Mouse (Mus musculus) embryonic facial prominence, embryonic 11.5 days (tissue): ENCODE measurements around the gene Elof1. TPM values are rescaled to one million over a fixed set of nuclear protein-coding genes. Genes with fewer than 3 reads are reported as not detected.
A peak's percentile ranks its signal among the peaks of the same experiment; 100 is the strongest.

ENCODE experiments used
- ATAC-seq: fragments of 200-750 bp; cut with Nextera tagmentation; replicated peaks from 2 replicates; pipeline ENCODE4 v1.8.0; 2017; ENCODE audit warnings: low read depth; ENCODE audit not compliant: insufficient number of reproducible peaks, low FRiP score, low TSS enrichment
- DNase-seq: peaks from one replicate; pipeline ENCODE4 v3.0.0-alpha.2; 2015; ENCODE audit warnings: low spot score
- H3K27ac ChIP-seq: fragments of 300-500 bp; sonication (generic); replicated peaks from 2 replicates; pipeline ENCODE4 v1.5.1; 2014; ENCODE audit warnings: mild to moderate bottlenecking, low read depth, low read length, control low read depth
- H3K27me3 ChIP-seq: fragments of 300-500 bp; sonication (generic); 2 replicates; pipeline ENCODE4 v1.6.1; 2014; ENCODE audit warnings: mild to moderate bottlenecking, low read length, moderate library complexity, mixed read lengths; ENCODE audit not compliant: control insufficient read depth, insufficient read depth
- H3K36me3 ChIP-seq: fragments of 300-500 bp; sonication (generic); replicated peaks from 2 replicates; pipeline ENCODE4 v1.6.1; 2014; ENCODE audit warnings: low read depth, mild to moderate bottlenecking, low read length, moderate library complexity, mixed read lengths; ENCODE audit not compliant: control insufficient read depth, insufficient read depth
- H3K4me1 ChIP-seq: fragments of 300-500 bp; sonication (generic); 2 replicates; pipeline ENCODE4 v1.6.1; 2014; ENCODE audit warnings: low read length, mixed read lengths; ENCODE audit not compliant: control insufficient read depth, insufficient read depth
- H3K4me2 ChIP-seq: fragments of 300-500 bp; sonication (generic); 2 replicates; pipeline ENCODE4 v1.6.1; 2014; ENCODE audit warnings: low read depth, mild to moderate bottlenecking, control low read depth, low read length, moderate library complexity
- H3K4me3 ChIP-seq: fragments of 300-500 bp; sonication (generic); 2 replicates; pipeline ENCODE4 v1.5.1; 2014; ENCODE audit warnings: low read depth, low read length, control low read depth
- H3K9ac ChIP-seq: fragments of 300-500 bp; sonication (generic); replicated peaks from 2 replicates; pipeline ENCODE4 v1.6.1; 2014; ENCODE audit warnings: mild to moderate bottlenecking, control low read depth, low read length
- H3K9me3 ChIP-seq: fragments of 300-500 bp; sonication (generic); replicated peaks from 2 replicates; pipeline ENCODE4 v1.6.1; 2016; ENCODE audit warnings: mild to moderate bottlenecking, low read length, inconsistent platforms, mixed read lengths; ENCODE audit not compliant: control insufficient read depth
- WGBS: fragments of 180-500 bp; shearing (Covaris S2); extraction: QIAGEN DNeasy Blood & Tissue Kit; methylation state at CpG from one replicate; pipeline ENCODE4 v1.1.7; 2014; 5-methylcytosine and 5-hydroxymethylcytosine counted together
- polyA plus RNA-seq: library from polyadenylated mRNA; unstranded; fragments of >200 nt; fragmentation: Nextera tagmentation; extraction: Ambion mirVana; gene quantifications from 2 replicates; pipeline ENCODE4 v1.2.1, GENCODE M21; 2014

Elof1 gene
- polyA plus RNA-seq, 1 experiment from 2014 or later = 210 TPM

GRCm38 (mm10) chr9:22095854-22096307, 21.1 kb downstream of the Elof1 start:
- H3K4me2 ChIP-seq = peak overlapping the region; percentile 65
- WGBS = 2% methylated on average over 24 of the region's 24 CpGs
- H3K4me3 ChIP-seq = peak overlapping the region; percentile 29
- no peaks in the 10 kb centered on the region for H3K4me1 ChIP-seq
- H3K9me3 ChIP-seq = no peaks in the 10 kb centered on the region
- H3K36me3 ChIP-seq = no peaks in the 10 kb centered on the region
- peak; percentile 88 for DNase-seq
- peak; percentile 78 for ATAC-seq
- peaks cover 10% of the 10 kb centered on the region for H3K27me3 ChIP-seq
- peak overlapping the region; percentile 75 for H3K9ac ChIP-seq
- no peak overlapping the region for H3K27ac ChIP-seq

- no peak overlapping the region for H3K27ac ChIP-seq
These were observed 24.2 kb downstream of the Elof1 start for GRCm38 (mm10) chr9:22092746-22093145.

GRCm38 (mm10) chr9:22089986-22090385, 27.0 kb downstream of the Elof1 start:
- H3K4me2 ChIP-seq = no peak overlapping the region
- DNase-seq (no peak), ATAC-seq (no peak)
- WGBS = 83% methylated on average over 7 of the region's 7 CpGs
- no peak overlapping the region for H3K4me3 ChIP-seq
- no peaks in the 10 kb centered on the region for H3K9me3 ChIP-seq
- H3K36me3 ChIP-seq = no peaks in the 10 kb centered on the region
- H3K4me1 ChIP-seq = no peaks in the 10 kb centered on the region
- H3K27me3 ChIP-seq = no peaks in the 10 kb centered on the region
- no peak overlapping the region for H3K27ac ChIP-seq
- H3K9ac ChIP-seq = no peak overlapping the region

More at GRCm38 (mm10) chr9:22092746-22093145, 24.2 kb downstream of the Elof1 start:
- ATAC-seq (no peak), DNase-seq (no peak)
- Histone ChIP-seq H3K9me3 (no peaks in the 10 kb centered on the region), H3K9ac (no peak overlapping the region), H3K36me3 (no peaks in the 10 kb centered on the region), H3K4me1 (no peaks in the 10 kb centered on the region), H3K4me3 (no peak overlapping the region), H3K27me3 (no peaks in the 10 kb centered on the region; the same call in 1 of the 2 replicates), H3K4me2 (no peak overlapping the region)
- WGBS = 86% methylated on average over 6 of the region's 6 CpGs

- Histone ChIP-seq H3K27ac (no peak overlapping the region), H3K4me3 (no peak overlapping the region), H3K4me2 (no peak overlapping the region), H3K9ac (no peak overlapping the region), H3K27me3 (no peaks in the 10 kb centered on the region), H3K9me3 (no peaks in the 10 kb centered on the region), H3K4me1 (no peaks in the 10 kb centered on the region), H3K36me3 (no peaks in the 10 kb centered on the region)
- ATAC-seq = no peak
- WGBS = 98% methylated on average over 7 of the region's 7 CpGs
- DNase-seq = no peak
These were observed 27.7 kb downstream of the Elof1 start for GRCm38 (mm10) chr9:22089281-22089680.

GRCm38 (mm10) chr9:22087034-22087618, 29.8 kb downstream of the Elof1 start:
- WGBS = 78% methylated on average over 2 of the region's 2 CpGs

GRCm38 (mm10) chr9:22086012-22086411, 31.0 kb downstream of the Elof1 start:
- Histone ChIP-seq H3K4me3 (peak overlapping the region; percentile 70), H3K4me2 (peak overlapping the region; percentile 32), H3K9ac (peak overlapping the region; percentile 50; the same call in 1 of the 2 replicates), H3K36me3 (no peaks in the 10 kb centered on the region), H3K27me3 (no peaks in the 10 kb centered on the region), H3K4me1 (no peaks in the 10 kb centered on the region), H3K9me3 (no peaks in the 10 kb centered on the region), H3K27ac (no peak overlapping the region)
- ATAC-seq (no peak), DNase-seq (no peak)
- WGBS = 75% methylated on average over 6 of the region's 6 CpGs

More at GRCm38 (mm10) chr9:22087034-22087618, 29.8 kb downstream of the Elof1 start:
- Histone ChIP-seq H3K4me1 (no peaks in the 10 kb centered on the region), H3K9me3 (no peaks in the 10 kb centered on the region), H3K27me3 (no peaks in the 10 kb centered on the region), H3K4me2 (no peak overlapping the region), H3K27ac (no peak overlapping the region), H3K9ac (no peak overlapping the region), H3K4me3 (no peak overlapping the region), H3K36me3 (no peaks in the 10 kb centered on the region)
- ATAC-seq (no peak), DNase-seq (no peak)

- Histone ChIP-seq H3K9me3 (no peaks in the 10 kb centered on the region), H3K4me2 (peak within 1 kb of the TSS; percentile 73), H3K4me1 (no peaks in the 10 kb centered on the region), H3K36me3 (no peaks in the 10 kb centered on the region), H3K4me3 (peak within 1 kb of the TSS; percentile 70), H3K27ac (no peak within 1 kb of the TSS), H3K27me3 (no peaks in the 10 kb centered on the region), H3K9ac (peak within 1 kb of the TSS; percentile 63)
- DNase-seq = peak; percentile 96
- WGBS = under 1% methylated on average over 48 of the region's 48 CpGs
- peak; percentile 95 for ATAC-seq
These were observed 31.7 kb downstream of the Elof1 start, which contains the start of gene Ecsit for GRCm38 (mm10) chr9:22085022-22085834. Ecsit (minus strand) TSS chr9:22085438.

- DNase-seq (no peak), ATAC-seq (0 out of 2 replicates have a peak, but pooled peaks have one; percentile 14)
- H3K27me3 ChIP-seq = no peaks in the 10 kb centered on the region
- H3K27ac ChIP-seq = no peak overlapping the region
- H3K9me3 ChIP-seq = no peaks in the 10 kb centered on the region
- peak overlapping the region; percentile 70 for H3K4me3 ChIP-seq
- no peaks in the 10 kb centered on the region for H3K36me3 ChIP-seq
- peak overlapping the region; percentile 63 for H3K9ac ChIP-seq
- no peaks in the 10 kb centered on the region for H3K4me1 ChIP-seq
- 34% methylated on average over 4 of the region's 4 CpGs for WGBS
- peak overlapping the region; percentile 73 for H3K4me2 ChIP-seq
These were observed 32.3 kb downstream of the Elof1 start for GRCm38 (mm10) chr9:22084667-22085021.
